Mouse (Mus musculus): ENCODE data around the gene Polr2e. TPM values are rescaled to one million over a fixed set of nuclear protein-coding genes. Genes with fewer than 3 reads are reported as not detected.

Gene Polr2e
- polyA plus RNA-seq, 1 experiment from 2014 or later: 220 TPM

DNA sequence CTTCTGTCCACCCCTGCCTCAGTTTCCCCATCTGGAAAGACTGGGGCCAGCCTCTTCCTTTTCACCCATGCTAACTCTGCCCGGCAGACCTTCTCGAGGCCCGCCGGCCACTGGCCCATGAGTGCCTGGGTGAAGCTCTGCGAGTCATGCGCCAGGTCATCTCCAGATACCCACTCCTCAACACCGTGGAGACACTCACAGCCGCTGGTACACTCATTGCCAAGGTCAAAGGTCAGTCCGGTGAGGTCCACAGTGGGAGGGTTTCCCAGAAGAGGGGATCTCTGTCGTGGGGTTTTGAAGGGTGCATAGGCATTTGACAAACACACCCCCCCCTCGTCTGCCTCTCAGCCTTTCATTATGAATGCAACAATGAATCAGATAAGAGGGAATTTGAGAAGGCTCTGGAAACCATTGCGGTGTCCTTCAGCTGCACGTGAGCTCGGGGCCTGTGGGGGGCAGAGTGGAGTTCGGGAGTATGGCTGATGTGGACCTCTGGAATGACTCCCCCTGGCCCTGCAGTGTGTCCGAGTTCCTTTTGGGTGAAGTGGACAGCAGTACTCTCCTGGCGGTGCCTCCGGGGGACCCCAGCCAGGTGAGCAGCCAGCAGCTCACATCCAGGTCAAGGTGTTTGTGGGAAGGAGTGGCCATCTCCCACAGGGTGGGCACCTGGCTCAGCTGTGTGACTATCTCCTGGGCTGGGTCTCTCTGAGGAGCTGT, 18.8 kb downstream of the Polr2e start:
- Histone ChIP-seq H3K9ac (replicated peaks; ENCODE audit: low read depth, low read length) (no peak overlapping the region), H3K36me3 (ENCODE audit: control insufficient read depth, insufficient read depth, low read length) (no peaks in the 10 kb centered on the region), H3K27ac (ENCODE audit: low read length) (no peak overlapping the region), H3K4me1 (ENCODE audit: control insufficient read depth, insufficient read depth, low read length) (peaks cover 25% of the 10 kb centered on the region), H3K27me3 (ENCODE audit: control insufficient read depth, insufficient read depth, low read length) (no peaks in the 10 kb centered on the region), H3K9me3 (ENCODE audit: control insufficient read depth, low read depth, low read length) (no peaks in the 10 kb centered on the region), H3K4me2 (replicated peaks; ENCODE audit: low read depth, low read length) (no peak overlapping the region), H3K4me3 (ENCODE audit: low read depth, low read length) (0 out of 2 replicates have a peak overlapping the region, but pooled peaks have one; percentile 20)
- no peak for ATAC-seq (ENCODE audit: insufficient number of reproducible peaks, insufficient read depth, low FRiP score, low read depth)
- 82% methylated on average over 18 of the region's 18 CpGs for WGBS

- Histone ChIP-seq H3K27me3 (ENCODE audit: control insufficient read depth, insufficient read depth, low read length) (no peaks in the 10 kb centered on the region), H3K9ac (replicated peaks; ENCODE audit: low read depth, low read length) (peak overlapping the region; percentile 40; the same call in 1 of the 2 replicates), H3K9me3 (ENCODE audit: control insufficient read depth, low read depth, low read length) (no peaks in the 10 kb centered on the region), H3K4me3 (ENCODE audit: low read depth, low read length) (peak overlapping the region; percentile 20), H3K27ac (ENCODE audit: low read length) (no peak overlapping the region), H3K4me1 (ENCODE audit: control insufficient read depth, insufficient read depth, low read length) (peaks cover 22% of the 10 kb centered on the region), H3K4me2 (replicated peaks; ENCODE audit: low read depth, low read length) (peak overlapping the region; percentile 46), H3K36me3 (ENCODE audit: control insufficient read depth, insufficient read depth, low read length) (no peaks in the 10 kb centered on the region)
- WGBS: 38% methylated on average over 11 of the region's 11 CpGs
- no peak for ATAC-seq (ENCODE audit: insufficient number of reproducible peaks, insufficient read depth, low FRiP score, low read depth)
Measured at GRCm38 (mm10) chr10:80020191-80020590, 19.4 kb downstream of the Polr2e start.

DNA sequence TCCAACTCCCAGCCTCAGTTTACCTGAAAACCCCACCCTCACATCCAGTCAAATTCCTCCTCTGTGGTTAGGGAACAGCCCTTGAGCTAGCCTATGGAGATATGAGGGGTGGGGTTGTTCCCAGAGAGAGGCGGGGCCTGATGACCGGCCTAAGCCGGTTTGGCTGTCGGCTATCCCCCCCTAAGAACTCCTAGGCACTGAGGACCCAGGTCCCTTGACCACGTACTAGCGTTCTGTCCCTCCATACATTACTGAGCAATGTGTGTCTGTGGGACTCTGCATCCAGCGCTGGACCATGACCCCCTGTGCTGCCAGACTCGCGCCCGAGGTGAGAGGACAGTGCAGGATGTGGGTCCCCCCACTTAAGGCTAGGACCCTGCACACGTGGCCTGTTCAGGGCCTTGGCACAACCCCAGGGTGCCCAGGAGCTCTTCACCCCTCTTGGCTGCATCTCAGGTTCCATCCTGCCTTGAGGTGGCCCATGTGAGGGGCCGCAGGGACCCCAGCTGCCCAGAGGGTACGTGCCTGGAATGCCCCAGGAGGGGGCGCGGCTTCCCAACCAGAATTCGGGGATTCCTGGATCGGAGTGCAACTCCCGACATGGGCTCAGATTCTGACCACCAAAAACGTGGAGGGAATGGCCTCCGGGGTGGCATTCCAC, 20.0 kb downstream of the Polr2e start:
- peak; percentile 66; the same call in 1 of the 2 replicates for ATAC-seq (ENCODE audit: insufficient number of reproducible peaks, insufficient read depth, low FRiP score, low read depth)
- peak overlapping the region; percentile 20 for H3K4me3 ChIP-seq (ENCODE audit: low read depth, low read length)
- WGBS: 12% methylated on average over 20 of the region's 20 CpGs
- H3K27ac ChIP-seq (ENCODE audit: low read length): peak overlapping the region; percentile 55; the same call in 1 of the 2 replicates
- peak overlapping the region; percentile 46 for H3K4me2 ChIP-seq (replicated peaks; ENCODE audit: low read depth, low read length)
- H3K27me3 ChIP-seq (ENCODE audit: control insufficient read depth, insufficient read depth, low read length): peaks cover 6% of the 10 kb centered on the region
- H3K4me1 ChIP-seq (ENCODE audit: control insufficient read depth, insufficient read depth, low read length): peaks cover 22% of the 10 kb centered on the region
- H3K36me3 ChIP-seq (ENCODE audit: control insufficient read depth, insufficient read depth, low read length): no peaks in the 10 kb centered on the region
- no peaks in the 10 kb centered on the region for H3K9me3 ChIP-seq (ENCODE audit: control insufficient read depth, low read depth, low read length)
- H3K9ac ChIP-seq (replicated peaks; ENCODE audit: low read depth, low read length): peak overlapping the region; percentile 40; the same call in 1 of the 2 replicates

GRCm38 (mm10) chr10:80018739-80019297, 20.8 kb downstream of the Polr2e start:
- H3K9ac ChIP-seq (replicated peaks; ENCODE audit: low read depth, low read length): no peak overlapping the region
- peak; percentile 76 for ATAC-seq (ENCODE audit: insufficient number of reproducible peaks, insufficient read depth, low FRiP score, low read depth)

GRCm38 (mm10) chr10:80017771-80018170, 21.8 kb downstream of the Polr2e start:
- Histone ChIP-seq H3K27ac (ENCODE audit: low read length) (no peak overlapping the region), H3K4me1 (ENCODE audit: control insufficient read depth, insufficient read depth, low read length) (peaks cover 22% of the 10 kb centered on the region), H3K9me3 (ENCODE audit: control insufficient read depth, low read depth, low read length) (no peaks in the 10 kb centered on the region), H3K36me3 (ENCODE audit: control insufficient read depth, insufficient read depth, low read length) (no peaks in the 10 kb centered on the region), H3K4me2 (replicated peaks; ENCODE audit: low read depth, low read length) (no peak overlapping the region), H3K27me3 (ENCODE audit: control insufficient read depth, insufficient read depth, low read length) (peaks cover 21% of the 10 kb centered on the region), H3K9ac (replicated peaks; ENCODE audit: low read depth, low read length) (no peak overlapping the region), H3K4me3 (ENCODE audit: low read depth, low read length) (no peak overlapping the region)
- ATAC-seq (ENCODE audit: insufficient number of reproducible peaks, insufficient read depth, low FRiP score, low read depth): no peak
- 81% methylated on average over 14 of the region's 14 CpGs for whole genome bisulfite sequencing

More at GRCm38 (mm10) chr10:80018739-80019297, 20.8 kb downstream of the Polr2e start:
- Histone ChIP-seq H3K4me3 (ENCODE audit: low read depth, low read length) (peak overlapping the region; percentile 20; the same call in 1 of the 2 replicates), H3K4me2 (replicated peaks; ENCODE audit: low read depth, low read length) (peak overlapping the region; percentile 46), H3K9me3 (ENCODE audit: control insufficient read depth, low read depth, low read length) (no peaks in the 10 kb centered on the region), H3K36me3 (ENCODE audit: control insufficient read depth, insufficient read depth, low read length) (no peaks in the 10 kb centered on the region), H3K27me3 (ENCODE audit: control insufficient read depth, insufficient read depth, low read length) (peaks cover 14% of the 10 kb centered on the region), H3K27ac (ENCODE audit: low read length) (peak overlapping the region; percentile 55; the same call in 1 of the 2 replicates), H3K4me1 (ENCODE audit: control insufficient read depth, insufficient read depth, low read length) (peaks cover 22% of the 10 kb centered on the region)
- 6% methylated on average over 15 of the region's 15 CpGs for WGBS

DNA sequence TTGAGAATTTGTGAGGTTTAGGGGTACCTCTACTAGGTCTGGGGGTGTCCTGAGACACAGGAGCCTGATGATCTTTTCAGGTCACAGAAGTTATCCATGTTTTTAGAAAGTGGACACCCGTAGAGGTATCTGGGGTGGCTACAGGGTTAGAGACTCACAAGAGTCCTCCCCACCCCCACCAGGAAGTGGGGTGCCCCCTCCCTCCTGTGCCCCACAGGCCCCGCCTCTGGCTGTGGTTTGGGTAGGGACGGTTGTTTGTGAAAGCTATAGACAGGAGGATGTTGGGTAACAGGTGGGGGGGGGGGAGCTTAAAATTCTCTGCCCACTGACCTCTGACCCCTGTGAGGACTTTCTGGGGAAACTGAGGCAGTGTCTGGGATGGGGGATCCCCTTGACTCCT, 22.2 kb downstream of the Polr2e start:
- Histone ChIP-seq H3K27ac (ENCODE audit: low read length) (no peak overlapping the region), H3K4me2 (replicated peaks; ENCODE audit: low read depth, low read length) (no peak overlapping the region), H3K9me3 (ENCODE audit: control insufficient read depth, low read depth, low read length) (no peaks in the 10 kb centered on the region), H3K4me1 (ENCODE audit: control insufficient read depth, insufficient read depth, low read length) (peaks cover 22% of the 10 kb centered on the region), H3K4me3 (ENCODE audit: low read depth, low read length) (no peak overlapping the region), H3K9ac (replicated peaks; ENCODE audit: low read depth, low read length) (no peak overlapping the region), H3K27me3 (ENCODE audit: control insufficient read depth, insufficient read depth, low read length) (peaks cover 21% of the 10 kb centered on the region), H3K36me3 (ENCODE audit: control insufficient read depth, insufficient read depth, low read length) (no peaks in the 10 kb centered on the region)
- WGBS: 59% methylated on average over 3 of the region's 3 CpGs
- ATAC-seq (ENCODE audit: insufficient number of reproducible peaks, insufficient read depth, low FRiP score, low read depth): no peak

- Histone ChIP-seq H3K27me3 (ENCODE audit: control insufficient read depth, insufficient read depth, low read length) (peaks cover 21% of the 10 kb centered on the region), H3K4me3 (ENCODE audit: low read depth, low read length) (no peak overlapping the region), H3K4me2 (replicated peaks; ENCODE audit: low read depth, low read length) (no peak overlapping the region), H3K9me3 (ENCODE audit: control insufficient read depth, low read depth, low read length) (no peaks in the 10 kb centered on the region), H3K4me1 (ENCODE audit: control insufficient read depth, insufficient read depth, low read length) (peaks cover 22% of the 10 kb centered on the region), H3K27ac (ENCODE audit: low read length) (no peak overlapping the region), H3K36me3 (ENCODE audit: control insufficient read depth, insufficient read depth, low read length) (no peaks in the 10 kb centered on the region), H3K9ac (replicated peaks; ENCODE audit: low read depth, low read length) (no peak overlapping the region)
- 85% methylated on average over 10 of the region's 10 CpGs for WGBS
- no peak for ATAC-seq (ENCODE audit: insufficient number of reproducible peaks, insufficient read depth, low FRiP score, low read depth)
Measured at GRCm38 (mm10) chr10:80016931-80017330, 22.7 kb downstream of the Polr2e start.

DNA sequence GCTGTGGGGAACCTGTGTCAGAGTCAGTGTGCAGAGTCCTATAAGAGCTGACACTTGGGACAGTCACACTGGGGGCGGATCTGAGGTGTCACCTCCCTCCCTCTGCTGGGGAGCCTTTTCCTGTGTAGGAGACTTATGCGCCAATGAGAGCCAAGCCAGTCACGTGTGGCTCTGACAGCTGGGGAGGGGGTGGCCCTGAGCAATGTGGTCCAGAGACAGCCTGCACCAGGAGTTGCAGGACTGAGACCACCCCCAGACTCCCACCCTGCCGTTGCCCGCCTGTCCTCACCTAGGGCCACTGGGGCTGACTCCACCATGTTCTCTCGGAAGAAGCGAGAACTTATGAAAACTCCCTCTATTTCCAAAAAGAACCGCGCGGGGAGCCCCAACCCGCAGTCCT, 23.1 kb downstream of the Polr2e start, which contains the start of gene Arhgap45:
Arhgap45 (plus strand) TSS at position 143 of the 400 bp plus-strand sequence.
- Histone ChIP-seq H3K4me1 (ENCODE audit: control insufficient read depth, insufficient read depth, low read length) (peaks cover 22% of the 10 kb centered on the region), H3K27ac (ENCODE audit: low read length) (no peak within 1 kb of the TSS), H3K9me3 (ENCODE audit: control insufficient read depth, low read depth, low read length) (no peaks in the 10 kb centered on the region), H3K36me3 (ENCODE audit: control insufficient read depth, insufficient read depth, low read length) (no peaks in the 10 kb centered on the region), H3K4me3 (ENCODE audit: low read depth, low read length) (no peak within 1 kb of the TSS), H3K4me2 (replicated peaks; ENCODE audit: low read depth, low read length) (no peak within 1 kb of the TSS), H3K27me3 (ENCODE audit: control insufficient read depth, insufficient read depth, low read length) (peaks cover 21% of the 10 kb centered on the region), H3K9ac (replicated peaks; ENCODE audit: low read depth, low read length) (no peak within 1 kb of the TSS)
- no peak for ATAC-seq (ENCODE audit: insufficient number of reproducible peaks, insufficient read depth, low FRiP score, low read depth)
- WGBS: 74% methylated on average over 11 of the region's 11 CpGs

All from stomach, embryonic 14.5 days (tissue).